Mouse (Mus musculus) hindbrain, embryonic 13.5 days (tissue): ENCODE results near the gene Tifa. TPM values are rescaled to one million over a fixed set of nuclear protein-coding genes. Genes with fewer than 3 reads are reported as not detected.
A peak's percentile ranks its signal among the peaks of the same experiment; 100 is the strongest.

Source experiments
- ATAC-seq: fragments of 200-750 bp; cut with Nextera tagmentation; 2 replicates; pipeline ENCODE4 v1.8.0; 2017; ENCODE audit warnings: moderate TSS enrichment; ENCODE audit not compliant: low FRiP score
- H3K27ac ChIP-seq: fragments of 300-500 bp; sonication (generic); 2 replicates; pipeline ENCODE4 v1.5.1; 2015; ENCODE audit warnings: inconsistent platforms, mild to moderate bottlenecking, moderate library complexity
- H3K27me3 ChIP-seq: fragments of 300-500 bp; sonication (generic); 2 replicates; pipeline ENCODE4 v1.6.1; 2015; ENCODE audit warnings: mild to moderate bottlenecking, inconsistent platforms
- H3K36me3 ChIP-seq: fragments of 300-500 bp; sonication (generic); 2 replicates; pipeline ENCODE4 v1.6.1; 2015; ENCODE audit warnings: mild to moderate bottlenecking, inconsistent platforms
- H3K4me1 ChIP-seq: fragments of 300-500 bp; sonication (generic); replicated peaks from 2 replicates; pipeline ENCODE4 v1.6.1; 2015; ENCODE audit warnings: inconsistent platforms
- H3K4me2 ChIP-seq: fragments of 300-500 bp; sonication (generic); 2 replicates; pipeline ENCODE4 v1.6.1; 2015; ENCODE audit warnings: inconsistent platforms, mild to moderate bottlenecking, moderate library complexity
- H3K4me3 ChIP-seq: fragments of 300-500 bp; sonication (generic); 2 replicates; pipeline ENCODE4 v1.5.1; 2015; ENCODE audit warnings: mild to moderate bottlenecking, inconsistent platforms
- H3K9ac ChIP-seq: fragments of 300-500 bp; sonication (generic); 2 replicates; pipeline ENCODE4 v1.6.1; 2015; ENCODE audit warnings: mild to moderate bottlenecking, inconsistent platforms
- H3K9me3 ChIP-seq: fragments of 300-500 bp; sonication (generic); 2 replicates; pipeline ENCODE4 v1.6.1; 2016; ENCODE audit warnings: inconsistent platforms
- WGBS: fragments of 180-500 bp; shearing (Covaris S2); methylation state at CpG from one replicate; pipeline ENCODE4 v1.1.7; 2015; 5-methylcytosine and 5-hydroxymethylcytosine counted together
- polyA plus RNA-seq: library from polyadenylated mRNA; unstranded; fragments of >200 nt; fragmentation: Nextera tagmentation; extraction: Ambion mirVana; gene quantifications from 2 replicates; pipeline ENCODE4 v1.2.1, GENCODE M21; 2015

Gene Tifa
- polyA plus RNA-seq, 1 experiment from 2014 or later: 4.7 TPM

- Histone ChIP-seq H3K4me1 (peaks cover 21% of the 10 kb centered on the region), H3K36me3 (no peaks in the 10 kb centered on the region), H3K4me2 (peak overlapping the region; percentile 95), H3K9ac (peak overlapping the region; percentile 70), H3K9me3 (no peaks in the 10 kb centered on the region), H3K27me3 (peaks cover 64% of the 10 kb centered on the region), H3K4me3 (peak overlapping the region; percentile 55), H3K27ac (peak overlapping the region; percentile 40; the same call in 1 of the 2 replicates)
- WGBS: under 1% methylated on average over 34 of the region's 36 CpGs
- peak; percentile 74 for ATAC-seq
Measured at GRCm38 (mm10) chr3:127790234-127791055, 840 bp downstream of the Tifa start.

- peaks cover 62% of the 10 kb centered on the region for H3K27me3 ChIP-seq
- 0 out of 2 replicates have a peak overlapping the region, but pooled peaks have one; percentile 40 for H3K27ac ChIP-seq
- no peaks in the 10 kb centered on the region for H3K36me3 ChIP-seq
- under 1% methylated on average over 15 of the region's 15 CpGs for WGBS
- no peak for ATAC-seq
- peak overlapping the region; percentile 63 for H3K9ac ChIP-seq
- H3K4me1 ChIP-seq: peaks cover 21% of the 10 kb centered on the region
- peak overlapping the region; percentile 55 for H3K4me3 ChIP-seq
- H3K9me3 ChIP-seq: no peaks in the 10 kb centered on the region
- peak overlapping the region; percentile 95 for H3K4me2 ChIP-seq
Measured at GRCm38 (mm10) chr3:127791056-127791483, 1.5 kb downstream of the Tifa start.

GRCm38 (mm10) chr3:127791595-127792561 lies 2.3 kb downstream of the Tifa start:
- H3K27ac ChIP-seq: no peak overlapping the region
- H3K4me3 ChIP-seq: no peak overlapping the region; the same call in 1 of the 2 replicates
- no peak overlapping the region for H3K9ac ChIP-seq
- no peak for ATAC-seq
- 72% methylated on average over 4 of the region's 4 CpGs for WGBS
- H3K9me3 ChIP-seq: no peaks in the 10 kb centered on the region
- H3K27me3 ChIP-seq: peaks cover 55% of the 10 kb centered on the region
- H3K4me2 ChIP-seq: peak overlapping the region; percentile 95
- H3K36me3 ChIP-seq: no peaks in the 10 kb centered on the region
- H3K4me1 ChIP-seq: peaks cover 21% of the 10 kb centered on the region

GRCm38 (mm10) chr3:127793022-127793421 lies 3.4 kb downstream of the Tifa start:
- Histone ChIP-seq H3K36me3 (no peaks in the 10 kb centered on the region), H3K27ac (no peak overlapping the region), H3K4me1 (peaks cover 21% of the 10 kb centered on the region), H3K9ac (no peak overlapping the region), H3K4me2 (no peak overlapping the region), H3K27me3 (peaks cover 45% of the 10 kb centered on the region), H3K9me3 (no peaks in the 10 kb centered on the region), H3K4me3 (no peak overlapping the region)
- ATAC-seq: no peak
- WGBS: 81% methylated on average over 7 of the region's 7 CpGs

- H3K4me3 ChIP-seq: no peak overlapping the region
- no peak overlapping the region for H3K4me2 ChIP-seq
- peaks cover 6% of the 10 kb centered on the region for H3K4me1 ChIP-seq
- WGBS: 94% methylated on average over 3 of the region's 3 CpGs
- H3K9me3 ChIP-seq: no peaks in the 10 kb centered on the region
- H3K27me3 ChIP-seq: peaks cover 20% of the 10 kb centered on the region
- H3K9ac ChIP-seq: no peak overlapping the region
- H3K27ac ChIP-seq: no peak overlapping the region
- ATAC-seq: no peak
- no peaks in the 10 kb centered on the region for H3K36me3 ChIP-seq
Measured at GRCm38 (mm10) chr3:127795762-127796161, 6.2 kb downstream of the Tifa start.

GRCm38 (mm10) chr3:127796271-127796670 lies 6.7 kb downstream of the Tifa start:
- H3K27ac ChIP-seq: no peak overlapping the region
- no peak overlapping the region for H3K4me2 ChIP-seq
- 95% methylated on average over 7 of the region's 7 CpGs for WGBS
- no peak for ATAC-seq
- H3K4me3 ChIP-seq: no peak overlapping the region
- H3K4me1 ChIP-seq: peaks cover 1% of the 10 kb centered on the region
- peaks cover 15% of the 10 kb centered on the region for H3K27me3 ChIP-seq
- no peak overlapping the region for H3K9ac ChIP-seq
- H3K9me3 ChIP-seq: no peaks in the 10 kb centered on the region
- no peaks in the 10 kb centered on the region for H3K36me3 ChIP-seq

GRCm38 (mm10) chr3:127801162-127801561 lies 11.6 kb downstream of the Tifa start:
- no peak for ATAC-seq
- Histone ChIP-seq H3K4me1 (peaks cover 5% of the 10 kb centered on the region), H3K27ac (no peak overlapping the region), H3K27me3 (no peaks in the 10 kb centered on the region), H3K36me3 (peaks cover 5% of the 10 kb centered on the region), H3K9ac (no peak overlapping the region), H3K4me3 (no peak overlapping the region), H3K9me3 (no peaks in the 10 kb centered on the region), H3K4me2 (no peak overlapping the region)
- WGBS: 95% methylated on average over 8 of the region's 8 CpGs

GRCm38 (mm10) chr3:127802814-127803213 lies 13.2 kb downstream of the Tifa start:
- peaks cover 5% of the 10 kb centered on the region for H3K4me1 ChIP-seq
- no peak for ATAC-seq
- no peak overlapping the region for H3K9ac ChIP-seq
- no peak overlapping the region for H3K4me2 ChIP-seq
- 61% methylated on average over 8 of the region's 8 CpGs for WGBS
- H3K9me3 ChIP-seq: no peaks in the 10 kb centered on the region
- H3K4me3 ChIP-seq: no peak overlapping the region
- H3K27ac ChIP-seq: no peak overlapping the region
- H3K27me3 ChIP-seq: no peaks in the 10 kb centered on the region
- peaks cover 16% of the 10 kb centered on the region for H3K36me3 ChIP-seq

- peaks cover 5% of the 10 kb centered on the region for H3K4me1 ChIP-seq
- H3K27me3 ChIP-seq: no peaks in the 10 kb centered on the region
- peaks cover 32% of the 10 kb centered on the region for H3K36me3 ChIP-seq
- no peaks in the 10 kb centered on the region for H3K9me3 ChIP-seq
- H3K27ac ChIP-seq: no peak overlapping the region
- no peak overlapping the region for H3K4me2 ChIP-seq
- 93% methylated on average over 4 of the region's 4 CpGs for WGBS
- no peak for ATAC-seq
- no peak overlapping the region for H3K4me3 ChIP-seq
- H3K9ac ChIP-seq: no peak overlapping the region
Measured at GRCm38 (mm10) chr3:127804439-127804838, 14.8 kb downstream of the Tifa start.

GRCm38 (mm10) chr3:127805071-127805470 lies 15.5 kb downstream of the Tifa start:
- Histone ChIP-seq H3K36me3 (peaks cover 37% of the 10 kb centered on the region), H3K4me2 (no peak overlapping the region), H3K27ac (no peak overlapping the region), H3K9me3 (no peaks in the 10 kb centered on the region), H3K9ac (no peak overlapping the region; the same call in 1 of the 2 replicates), H3K4me1 (peaks cover 5% of the 10 kb centered on the region), H3K27me3 (no peaks in the 10 kb centered on the region), H3K4me3 (no peak overlapping the region)
- 66% methylated on average over 12 of the region's 12 CpGs for WGBS
- no peak for ATAC-seq

GRCm38 (mm10) chr3:127805991-127806390 lies 16.4 kb downstream of the Tifa start:
- 92% methylated on average over 6 of the region's 6 CpGs for WGBS
- H3K4me1 ChIP-seq: peaks cover 5% of the 10 kb centered on the region
- no peak overlapping the region for H3K27ac ChIP-seq
- H3K4me3 ChIP-seq: no peak overlapping the region
- no peak overlapping the region for H3K9ac ChIP-seq
- no peaks in the 10 kb centered on the region for H3K9me3 ChIP-seq
- no peaks in the 10 kb centered on the region for H3K27me3 ChIP-seq
- no peak for ATAC-seq
- no peak overlapping the region for H3K4me2 ChIP-seq
- H3K36me3 ChIP-seq: peaks cover 45% of the 10 kb centered on the region

- ATAC-seq: no peak
- Histone ChIP-seq H3K9ac (no peak overlapping the region), H3K9me3 (no peaks in the 10 kb centered on the region), H3K4me1 (peaks cover 5% of the 10 kb centered on the region), H3K36me3 (peaks cover 61% of the 10 kb centered on the region), H3K27ac (no peak overlapping the region), H3K27me3 (no peaks in the 10 kb centered on the region), H3K4me2 (no peak overlapping the region), H3K4me3 (no peak overlapping the region)
- WGBS: 33% methylated on average over 5 of the region's 5 CpGs
Measured at GRCm38 (mm10) chr3:127807846-127808245, 18.2 kb downstream of the Tifa start.
